Mouse (Mus musculus): ENCODE measurements around the gene Kbtbd13.

DNA sequence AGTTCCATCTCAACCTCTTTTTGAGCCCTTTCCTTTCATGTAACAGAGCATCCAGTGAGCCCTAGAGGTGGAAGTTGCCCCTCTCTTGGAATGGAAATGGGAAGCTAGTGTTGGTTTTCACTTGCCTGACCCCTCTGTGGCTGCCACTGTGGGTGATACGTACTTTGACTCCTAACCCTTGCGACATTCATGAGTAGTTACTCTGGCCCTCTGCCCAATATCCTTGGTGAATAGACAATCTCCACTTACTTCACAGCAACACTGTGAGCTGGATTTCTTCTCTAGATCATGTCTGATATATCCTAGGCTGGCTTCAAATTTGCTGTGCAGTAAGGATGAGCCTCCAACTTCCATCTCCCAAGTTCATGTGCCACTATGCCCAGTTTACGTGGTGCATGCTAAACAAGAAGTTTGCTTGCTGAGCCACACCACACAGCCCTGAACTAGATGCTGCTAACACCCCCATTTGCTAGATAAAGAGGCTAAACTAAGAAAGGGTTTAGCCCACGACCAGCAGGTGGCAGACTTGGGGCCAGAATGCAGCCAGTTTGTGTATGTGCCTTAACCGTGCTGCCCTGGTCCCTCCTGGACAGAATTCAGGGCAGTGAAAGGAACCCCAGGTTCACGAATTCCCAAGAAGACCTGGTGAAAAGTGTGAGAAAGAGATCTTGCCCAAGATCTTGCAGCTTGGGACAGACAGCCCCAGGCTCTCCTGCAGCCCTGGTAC, 1.3 kb upstream of the Kbtbd13 start:
- TF ChIP-seq CTCF (IDR thresholded peaks at IDR 0.05; ENCODE audit: extremely low read depth, insufficient read length, insufficient replicate concordance, low read depth, low read length) (peak; percentile 87; the same call in 1 of the 2 replicates), POLR2A (IDR thresholded peaks at IDR 0.05; ENCODE audit: low read depth, low read length) (no peak)

Measured in small intestine, adult 2 months (tissue).